Mouse (Mus musculus): ENCODE results near the gene Gjb1.
"Not testable (repeated sequence)": the region's sequence is repeated elsewhere in the genome, so short reads cannot be mapped to it uniquely, and the experiment has no call there.

Gjb1 gene

GRCm38 (mm10) chrX:101376190-101376968 is at the start of gene Gjb1:
Gene Gjb1 (plus strand): TSS chrX:101376378.
- DNase-seq (ENCODE audit: low spot score), result no peak

GRCm38 (mm10) chrX:101329372-101330028 is 46.7 kb upstream of the Gjb1 start:
- DNase-seq (ENCODE audit: low spot score), result peak; percentile 21

- DNase-seq (ENCODE audit: low spot score), result no peak
These were observed 44.2 kb upstream of the Gjb1 start for GRCm38 (mm10) chrX:101332031-101332374.

- DNase-seq (ENCODE audit: low spot score), result peak; percentile 66
These were observed 43.6 kb upstream of the Gjb1 start for GRCm38 (mm10) chrX:101332375-101333211.

GRCm38 (mm10) chrX:101334606-101335005 is 41.6 kb upstream of the Gjb1 start:
- DNase-seq (ENCODE audit: low spot score), result peak; percentile 41

- no peak for DNase-seq (ENCODE audit: low spot score)
These were observed 37.5 kb upstream of the Gjb1 start for GRCm38 (mm10) chrX:101338666-101339065.

- DNase-seq (ENCODE audit: low spot score), result not testable (repeated sequence)
These were observed 33.3 kb upstream of the Gjb1 start for GRCm38 (mm10) chrX:101342837-101343236.

- no peak for DNase-seq (ENCODE audit: low spot score)
These were observed 30.7 kb upstream of the Gjb1 start for GRCm38 (mm10) chrX:101345456-101345855.

- DNase-seq (ENCODE audit: low spot score), result no peak
These were observed 29.7 kb upstream of the Gjb1 start for GRCm38 (mm10) chrX:101346475-101346874.

- no peak for DNase-seq (ENCODE audit: low spot score)
These were observed 25.0 kb upstream of the Gjb1 start for GRCm38 (mm10) chrX:101351188-101351587.

- peak; percentile 8 for DNase-seq (ENCODE audit: low spot score)
These were observed 17.3 kb upstream of the Gjb1 start for GRCm38 (mm10) chrX:101358902-101359301.

- DNase-seq (ENCODE audit: low spot score), result no peak
These were observed 7.2 kb upstream of the Gjb1 start for GRCm38 (mm10) chrX:101369001-101369400.

GRCm38 (mm10) chrX:101370573-101370972 is 5.6 kb upstream of the Gjb1 start:
- no peak for DNase-seq (ENCODE audit: low spot score)

GRCm38 (mm10) chrX:101372946-101373345 is 3.2 kb upstream of the Gjb1 start:
- DNase-seq (ENCODE audit: low spot score), result no peak

- DNase-seq (ENCODE audit: low spot score), result no peak
These were observed 898 bp downstream of the Gjb1 start for GRCm38 (mm10) chrX:101377076-101377475.

- no peak for DNase-seq (ENCODE audit: low spot score)
These were observed 3.6 kb downstream of the Gjb1 start for GRCm38 (mm10) chrX:101379744-101380143.

- DNase-seq (ENCODE audit: low spot score), result no peak
These were observed 7.3 kb downstream of the Gjb1 start for GRCm38 (mm10) chrX:101383455-101383854.

- DNase-seq (ENCODE audit: low spot score), result no peak
These were observed 8.4 kb downstream of the Gjb1 start for GRCm38 (mm10) chrX:101384439-101385137.

GRCm38 (mm10) chrX:101386222-101386621 is 10.0 kb downstream of the Gjb1 start:
- no peak for DNase-seq (ENCODE audit: low spot score)

- DNase-seq (ENCODE audit: low spot score), result no peak
These were observed 12.8 kb downstream of the Gjb1 start for GRCm38 (mm10) chrX:101388866-101389537.

- DNase-seq (ENCODE audit: low spot score), result no peak
These were observed 18.2 kb downstream of the Gjb1 start for GRCm38 (mm10) chrX:101394341-101394740.

Data from spleen, adult 12 weeks (tissue).